Mouse (Mus musculus) hindbrain, embryonic 14.5 days (tissue): ENCODE measurements around the gene Swap70. TPM values are rescaled to one million over a fixed set of nuclear protein-coding genes. Genes with fewer than 3 reads are reported as not detected.

Experiments used
- ATAC-seq: fragments of 200-750 bp; cut with Nextera tagmentation; 2 replicates; pipeline ENCODE4 v1.8.0; 2017; ENCODE audit warnings: moderate number of reproducible peaks, mild to moderate bottlenecking, moderate TSS enrichment, moderate library complexity; ENCODE audit not compliant: low FRiP score
- DNase-seq: peaks from one replicate; pipeline ENCODE4 v3.0.0-alpha.2; 2015; ENCODE audit warnings: low spot score
- H3K27ac ChIP-seq: fragments of 300-500 bp; sonication (generic); 2 replicates; pipeline ENCODE4 v1.5.1; 2014; ENCODE audit warnings: mild to moderate bottlenecking, moderate library complexity
- H3K27me3 ChIP-seq: fragments of 300-500 bp; sonication (generic); 2 replicates; pipeline ENCODE4 v1.6.1; 2014; ENCODE audit warnings: mild to moderate bottlenecking, low read length, mixed read lengths; ENCODE audit not compliant: control insufficient read depth, insufficient read depth
- H3K36me3 ChIP-seq: fragments of 300-500 bp; sonication (generic); replicated peaks from 2 replicates; pipeline ENCODE4 v1.6.1; 2014; ENCODE audit not compliant: control insufficient read depth, insufficient read depth
- H3K4me1 ChIP-seq: fragments of 300-500 bp; sonication (generic); replicated peaks from 2 replicates; pipeline ENCODE4 v1.6.1; 2014; ENCODE audit warnings: antibody characterized with exemption, low read length, mixed read lengths; ENCODE audit not compliant: control insufficient read depth, insufficient read depth
- H3K4me2 ChIP-seq: fragments of 300-500 bp; sonication (generic); replicated peaks from 2 replicates; pipeline ENCODE4 v1.6.1; 2014; ENCODE audit warnings: mild to moderate bottlenecking, moderate library complexity
- H3K4me3 ChIP-seq: fragments of 300-500 bp; sonication (generic); replicated peaks from 2 replicates; pipeline ENCODE4 v1.5.1; 2014; ENCODE audit warnings: mild to moderate bottlenecking, low read length
- H3K9ac ChIP-seq: fragments of 300-500 bp; sonication (generic); 2 replicates; pipeline ENCODE4 v1.6.1; 2014
- H3K9me3 ChIP-seq: fragments of 300-500 bp; sonication (generic); 2 replicates; pipeline ENCODE4 v1.6.1; 2016; ENCODE audit warnings: low read length; ENCODE audit not compliant: control insufficient read depth
- WGBS: fragments of 180-500 bp; shearing (Covaris S2); extraction: QIAGEN DNeasy Blood & Tissue Kit; methylation state at CpG from one replicate; pipeline ENCODE4 v1.1.7; 2014; 5-methylcytosine and 5-hydroxymethylcytosine counted together
- polyA plus RNA-seq: library from polyadenylated mRNA; unstranded; fragments of >200 nt; fragmentation: Nextera tagmentation; extraction: Ambion mirVana; gene quantifications from 2 replicates; pipeline ENCODE4 v1.2.1, GENCODE M21; 2014

Gene Swap70
- polyA plus RNA-seq, 1 experiment from 2014 or later = 12.0 TPM

DNA sequence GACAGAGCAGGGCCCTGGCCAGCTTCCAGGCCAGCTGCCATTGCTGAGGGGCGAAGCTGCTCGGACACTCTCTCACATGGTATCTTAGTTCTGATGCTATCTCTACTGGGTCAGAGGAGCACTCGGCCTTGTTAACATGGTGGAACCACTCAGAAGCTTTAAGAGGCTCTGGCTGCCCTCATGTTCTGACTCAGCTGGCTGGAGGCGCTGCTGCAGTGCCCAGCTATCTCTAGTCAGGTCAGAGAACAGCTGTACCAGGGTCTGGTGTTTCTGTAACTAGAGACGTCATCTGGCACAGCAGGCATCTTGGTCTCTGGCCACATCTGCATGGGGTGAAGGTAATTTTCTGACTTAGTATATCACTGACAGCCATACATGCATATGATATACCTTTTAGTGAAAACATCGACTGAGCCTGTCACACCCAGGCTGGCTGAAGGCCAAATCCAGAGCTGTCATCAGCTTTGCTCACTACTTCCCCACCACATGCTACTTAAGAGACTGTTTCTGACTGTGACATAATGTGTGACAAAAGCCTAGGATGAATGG, 97.5 kb downstream of the Swap70 start:
- no peaks in the 10 kb centered on the region for H3K4me1 ChIP-seq
- H3K4me2 ChIP-seq = no peak overlapping the region
- no peaks in the 10 kb centered on the region for H3K27me3 ChIP-seq
- H3K4me3 ChIP-seq = no peak overlapping the region
- 83% methylated on average over 6 of the region's 6 CpGs for WGBS
- H3K27ac ChIP-seq = no peak overlapping the region
- no peak overlapping the region for H3K9ac ChIP-seq
- H3K9me3 ChIP-seq = no peaks in the 10 kb centered on the region
- ATAC-seq (no peak), DNase-seq (no peak)
- peaks cover 95% of the 10 kb centered on the region for H3K36me3 ChIP-seq

DNA sequence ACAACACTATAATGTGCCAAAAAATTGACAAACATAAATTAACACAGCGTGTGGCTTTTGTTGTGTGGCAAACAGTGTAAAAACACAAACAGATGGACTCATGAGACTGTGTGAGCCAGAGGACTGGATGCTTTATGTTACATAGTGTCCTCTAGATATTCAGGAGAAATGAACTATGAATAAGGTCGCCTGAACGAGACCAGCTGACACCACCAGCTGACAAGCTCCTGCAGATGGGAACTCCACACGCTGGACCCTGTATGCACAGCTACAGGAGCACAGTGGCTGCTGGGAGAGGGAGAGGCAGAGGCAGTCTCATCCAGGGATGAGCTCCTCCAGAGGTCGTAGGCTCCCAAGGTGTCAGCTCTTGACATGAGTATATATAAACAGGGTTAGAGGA, 99.6 kb downstream of the Swap70 start:
- Histone ChIP-seq H3K27me3 (no peaks in the 10 kb centered on the region), H3K27ac (no peak overlapping the region), H3K4me2 (no peak overlapping the region), H3K36me3 (peaks cover 95% of the 10 kb centered on the region), H3K4me3 (no peak overlapping the region), H3K9me3 (peaks cover 7% of the 10 kb centered on the region; the same call in 1 of the 2 replicates), H3K9ac (no peak overlapping the region), H3K4me1 (no peaks in the 10 kb centered on the region)
- ATAC-seq = no peak
- WGBS = 76% methylated on average over 5 of the region's 5 CpGs
- no peak for DNase-seq

DNA sequence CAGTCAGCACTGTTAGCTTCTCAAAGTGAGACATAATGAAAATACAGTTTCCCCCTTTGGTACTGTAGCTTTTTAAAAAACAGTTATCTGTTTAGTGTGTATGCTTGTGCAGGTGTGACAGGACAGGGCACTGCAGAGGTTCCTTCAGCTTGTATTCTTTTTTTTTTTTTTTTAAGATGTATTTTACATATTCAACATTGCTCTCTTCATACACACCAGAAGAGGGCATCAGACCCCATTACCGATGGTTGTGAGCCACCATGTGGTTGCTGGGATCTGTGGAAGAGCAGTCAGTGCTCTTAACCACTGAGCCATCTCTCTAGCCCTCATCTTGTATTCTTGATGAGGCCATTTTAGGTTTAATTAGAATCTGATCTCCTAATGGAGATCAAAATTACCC, 103.3 kb downstream of the Swap70 start:
- Histone ChIP-seq H3K27ac (no peak overlapping the region), H3K4me3 (no peak overlapping the region), H3K27me3 (no peaks in the 10 kb centered on the region), H3K9ac (no peak overlapping the region), H3K9me3 (peaks cover 7% of the 10 kb centered on the region; the same call in 1 of the 2 replicates), H3K36me3 (peaks cover 97% of the 10 kb centered on the region), H3K4me2 (no peak overlapping the region), H3K4me1 (no peaks in the 10 kb centered on the region)
- DNase-seq = no peak
- no peak for ATAC-seq
- WGBS = 95% methylated on average over 1 of the region's 1 CpGs

DNA sequence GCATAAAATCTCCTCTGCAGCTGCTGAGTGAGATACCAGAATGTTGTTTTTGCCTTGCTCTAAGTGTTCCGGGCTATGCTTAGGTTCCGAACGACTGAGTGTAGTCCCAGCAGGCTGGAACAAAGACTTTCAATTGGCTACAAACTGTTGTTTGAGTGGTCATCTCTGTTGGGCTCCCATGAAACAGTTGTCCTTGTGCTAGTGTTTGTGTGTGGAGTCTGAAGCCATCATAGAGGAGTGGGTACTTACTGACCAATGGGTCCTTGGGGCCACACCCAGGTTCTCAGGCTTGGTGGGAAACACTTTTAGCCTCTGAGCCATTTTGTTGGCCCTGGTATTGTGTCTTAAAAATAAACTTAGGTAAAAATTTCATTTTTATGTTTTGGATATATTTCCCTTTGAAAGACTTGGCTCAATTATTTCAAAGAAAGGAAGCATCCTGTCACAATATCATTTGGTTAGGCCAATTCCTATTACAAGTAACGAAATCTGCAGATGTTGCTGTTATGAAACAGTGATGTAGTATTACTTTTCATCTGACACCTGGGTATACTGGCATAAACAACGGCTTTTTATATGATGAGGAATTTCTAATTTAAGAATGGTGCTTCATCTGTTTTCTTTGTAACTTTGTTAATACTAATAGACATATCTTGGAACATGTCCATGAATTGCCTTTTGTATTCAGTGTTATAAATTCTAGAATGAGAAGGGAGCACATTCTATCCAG, 104.0 kb downstream of the Swap70 start:
- Histone ChIP-seq H3K4me2 (no peak overlapping the region), H3K9ac (no peak overlapping the region), H3K4me3 (no peak overlapping the region), H3K9me3 (peaks cover 7% of the 10 kb centered on the region; the same call in 1 of the 2 replicates), H3K27ac (no peak overlapping the region), H3K27me3 (no peaks in the 10 kb centered on the region), H3K4me1 (no peaks in the 10 kb centered on the region), H3K36me3 (peaks cover 97% of the 10 kb centered on the region)
- ATAC-seq (no peak), DNase-seq (no peak)
- WGBS = 96% methylated on average over 5 of the region's 5 CpGs

Other genes starting within 250 kb of the Swap70 start
- 71.2 and 79.5 TPM in 2 replicates for gene Tmem41b, start 234.8 kb upstream of the Swap70 start, polyA plus RNA-seq
- 16.1 and 22.1 TPM in 2 replicates for gene Ipo7, start 203.4 kb upstream of the Swap70 start, polyA plus RNA-seq
- 14.7 and 17.0 TPM in 2 replicates for gene Zfp143, start 160.5 kb upstream of the Swap70 start, polyA plus RNA-seq
- gene Wee1, start 99.7 kb upstream of the Swap70 start, polyA plus RNA-seq = 5.7 and 7.8 TPM in 2 replicates